Mouse (Mus musculus) small intestine, adult 2 months (tissue): Measurements from ENCODE around the gene Mical3. TPM values are rescaled to one million over a fixed set of nuclear protein-coding genes. Genes with fewer than 3 reads are reported as not detected.
A peak's percentile ranks its signal among the peaks of the same experiment; 100 is the strongest.

Source experiments
- H3K27ac ChIP-seq: fragments of 200-500 bp; 2 replicates; pipeline ENCODE4 v1.5.1; 2012; ENCODE audit warnings: low read depth, low read length, control low read depth, inconsistent platforms; ENCODE audit not compliant: insufficient read depth
- H3K27me3 ChIP-seq: fragments of 200-500 bp; 2 replicates; pipeline ENCODE4 v1.6.1; 2012; ENCODE audit warnings: mild to moderate bottlenecking, moderate library complexity, low read length, inconsistent platforms; ENCODE audit not compliant: control insufficient read depth, insufficient read depth
- H3K36me3 ChIP-seq: fragments of 200-500 bp; 2 replicates; pipeline ENCODE4 v1.6.1; 2012; ENCODE audit warnings: mild to moderate bottlenecking, low read length, control low read depth, inconsistent platforms; ENCODE audit not compliant: control insufficient read depth, insufficient read depth
- H3K4me1 ChIP-seq: fragments of 200-500 bp; 2 replicates; pipeline ENCODE4 v1.6.1; 2012; ENCODE audit warnings: low read length, inconsistent platforms, mixed read lengths; ENCODE audit not compliant: control insufficient read depth, insufficient read depth, insufficient read length
- H3K4me3 ChIP-seq: fragments of 200-500 bp; 2 replicates; pipeline ENCODE4 v1.5.1; 2012; ENCODE audit warnings: low read depth, mild to moderate bottlenecking, control low read depth, inconsistent platforms, low read length, moderate library complexity
- CTCF ChIP-seq: fragments of 200-500 bp; IDR thresholded peaks from 2 replicates; pipeline ENCODE4 v1.5.1; 2012; ENCODE audit warnings: low read depth, mild to moderate bottlenecking, control low read depth, inconsistent platforms, low read length, moderate library complexity, mixed read lengths; ENCODE audit not compliant: insufficient replicate concordance, insufficient read length; ENCODE audit errors: extremely low read depth
- POLR2A ChIP-seq: fragments of 200-500 bp; IDR thresholded peaks from 2 replicates; pipeline ENCODE4 v1.6.1; 2012; ENCODE audit warnings: low read depth, mild to moderate bottlenecking, control low read depth, inconsistent platforms, low read length, moderate library complexity
- WGBS: fragments of 180-500 bp; shearing (Covaris S2); methylation state at CpG from one replicate; pipeline ENCODE4 v1.1.7; 2018; 5-methylcytosine and 5-hydroxymethylcytosine counted together
- polyA plus RNA-seq: library from polyadenylated mRNA; depleted of rRNA; stranded (reverse); fragments of >200 nt; gene quantifications from 2 replicates; pipeline ENCODE4 v1.2.3, GENCODE M21; 2012

The Mical3 gene
- polyA plus RNA-seq, 1 experiment, result 8.9 TPM

- H3K27me3 ChIP-seq, result no peaks in the 10 kb centered on the region
- no peak for TF ChIP-seq CTCF
- TF ChIP-seq POLR2A, result no peak
Observed at GRCm38 (mm10) chr6:121069156-121069555, 61.6 kb downstream of the Mical3 start.

GRCm38 (mm10) chr6:121068087-121068464 lies 62.7 kb downstream of the Mical3 start:
- Histone ChIP-seq H3K4me1 (peaks cover 21% of the 10 kb centered on the region), H3K27ac (no peak overlapping the region), H3K4me3 (no peak overlapping the region), H3K27me3 (no peaks in the 10 kb centered on the region), H3K36me3 (no peaks in the 10 kb centered on the region)
- TF ChIP-seq POLR2A, result no peak
- 77% methylated on average over 7 of the region's 7 CpGs for WGBS

More at GRCm38 (mm10) chr6:121069156-121069555, 61.6 kb downstream of the Mical3 start:
- 82% methylated on average over 8 of the region's 8 CpGs for WGBS
- Histone ChIP-seq H3K27ac (no peak overlapping the region), H3K4me3 (no peak overlapping the region), H3K36me3 (no peaks in the 10 kb centered on the region), H3K4me1 (peaks cover 17% of the 10 kb centered on the region)

DNA sequence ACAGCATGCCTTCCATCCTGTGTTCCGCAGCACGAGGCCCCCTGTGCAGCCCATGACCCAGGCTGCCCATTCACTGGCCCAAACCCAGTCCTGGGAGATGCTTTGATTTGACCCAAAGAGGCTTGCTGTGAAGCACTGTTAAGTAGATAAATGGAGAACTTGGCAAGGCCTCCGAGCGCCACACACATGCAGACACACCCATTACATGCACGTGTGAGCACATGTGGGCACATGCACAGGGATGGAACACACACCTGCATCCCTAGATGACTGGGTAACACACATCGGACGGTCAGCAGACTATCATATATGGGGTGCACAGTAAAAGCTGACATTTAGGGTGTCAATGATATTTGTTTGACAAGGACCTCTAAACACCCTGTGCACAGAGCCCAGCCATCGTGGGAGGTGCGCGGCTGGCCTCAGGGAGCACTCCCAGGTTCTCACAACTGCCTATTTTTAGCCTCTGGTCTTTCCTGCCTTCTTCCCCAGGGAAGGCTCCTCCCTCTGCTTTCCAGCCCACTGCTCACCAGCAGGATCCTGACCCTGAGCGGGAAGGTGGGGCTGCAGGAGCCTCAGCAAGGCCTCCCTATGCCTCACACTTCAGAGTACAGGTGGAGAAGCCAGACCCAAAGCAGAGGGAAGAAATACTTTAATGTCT lies 63.2 kb downstream of the Mical3 start:
- 71% methylated on average over 11 of the region's 11 CpGs for WGBS
- Histone ChIP-seq H3K4me1 (peaks cover 21% of the 10 kb centered on the region), H3K4me3 (no peak overlapping the region), H3K27ac (no peak overlapping the region), H3K36me3 (no peaks in the 10 kb centered on the region), H3K27me3 (no peaks in the 10 kb centered on the region)
- TF ChIP-seq CTCF (no peak), POLR2A (no peak)

DNA sequence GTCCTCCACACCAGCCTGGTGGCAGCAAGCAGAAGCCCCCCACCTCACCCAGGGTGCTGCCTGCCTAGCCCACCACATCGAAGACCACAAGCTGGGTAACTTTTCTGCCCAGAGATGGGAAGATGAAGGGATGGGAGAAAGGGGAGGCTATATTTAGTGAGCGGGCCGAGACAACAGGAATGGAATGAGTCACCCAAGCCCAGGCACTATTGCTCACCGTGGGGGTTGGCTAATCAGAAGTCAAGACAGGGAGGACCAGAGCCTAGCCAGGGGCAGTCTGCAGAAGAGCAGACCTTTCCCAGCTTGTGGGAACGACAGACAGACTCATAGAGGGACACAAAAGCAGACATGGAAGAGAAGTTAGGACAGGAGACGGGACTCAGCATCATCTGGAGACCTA lies 64.0 kb downstream of the Mical3 start:
- Histone ChIP-seq H3K36me3 (no peaks in the 10 kb centered on the region), H3K27me3 (no peaks in the 10 kb centered on the region), H3K4me1 (peaks cover 21% of the 10 kb centered on the region), H3K4me3 (no peak overlapping the region), H3K27ac (no peak overlapping the region)
- TF ChIP-seq CTCF, result no peak
- no peak for TF ChIP-seq POLR2A
- WGBS, result 62% methylated on average over 6 of the region's 6 CpGs

- Histone ChIP-seq H3K27me3 (no peaks in the 10 kb centered on the region), H3K36me3 (no peaks in the 10 kb centered on the region), H3K4me3 (peak overlapping the region; percentile 54), H3K4me1 (peaks cover 21% of the 10 kb centered on the region), H3K27ac (peak overlapping the region; percentile 72)
- 32% methylated on average over 17 of the region's 17 CpGs for WGBS
- no peak for TF ChIP-seq POLR2A
- no peak for TF ChIP-seq CTCF
Observed at GRCm38 (mm10) chr6:121064356-121065015, 66.3 kb downstream of the Mical3 start.

DNA sequence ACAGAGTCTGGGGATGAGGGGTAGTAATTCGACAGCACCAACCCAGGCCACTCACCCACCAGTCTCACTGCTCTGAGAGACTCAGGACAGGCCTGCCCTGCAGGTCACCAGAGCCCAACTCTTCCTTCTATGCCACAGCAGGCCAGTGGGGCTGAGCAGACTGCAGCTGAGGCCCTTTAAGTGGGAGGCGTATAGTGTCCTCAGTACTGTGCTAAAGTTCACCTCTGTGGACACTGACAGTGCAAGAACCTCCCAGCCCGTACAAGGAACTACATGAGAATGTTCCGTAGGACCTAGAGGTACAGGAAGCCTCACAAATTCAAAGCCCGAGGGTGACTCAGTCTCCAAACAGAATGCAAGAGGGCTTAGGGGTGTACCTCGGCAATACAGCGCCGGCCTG lies 67.0 kb downstream of the Mical3 start:
- Histone ChIP-seq H3K36me3 (no peaks in the 10 kb centered on the region), H3K4me3 (peak overlapping the region; percentile 54), H3K27me3 (no peaks in the 10 kb centered on the region), H3K4me1 (peaks cover 24% of the 10 kb centered on the region), H3K27ac (peak overlapping the region; percentile 72)
- WGBS, result 33% methylated on average over 8 of the region's 8 CpGs
- TF ChIP-seq POLR2A, result no peak; the same call in 1 of the 2 replicates
- no peak for TF ChIP-seq CTCF

DNA sequence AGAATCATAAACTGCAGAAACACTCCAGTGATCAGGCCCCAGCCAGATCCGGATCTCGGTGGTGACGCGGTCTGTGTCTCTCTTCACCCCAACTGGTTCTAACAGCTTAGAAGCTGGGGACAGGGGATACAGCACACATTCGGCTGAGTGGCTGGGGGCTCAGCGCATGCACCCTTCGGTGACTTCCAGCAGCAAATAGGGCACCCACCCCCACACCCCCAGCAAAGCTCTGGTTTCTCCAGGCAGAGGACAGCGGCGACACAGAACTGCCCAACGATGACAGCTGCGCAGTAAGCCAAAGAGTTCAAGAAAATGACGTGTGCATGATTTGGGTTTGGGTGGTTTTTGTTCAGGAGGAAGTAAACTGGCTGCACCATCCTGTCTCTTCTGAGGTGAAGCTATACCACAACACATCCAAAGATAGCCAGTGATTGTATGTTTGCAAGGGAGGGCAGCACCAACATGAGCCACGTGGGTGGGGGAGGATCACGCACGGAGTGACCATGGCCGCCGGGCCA lies 67.8 kb downstream of the Mical3 start:
- 86% methylated on average over 17 of the region's 17 CpGs for whole genome bisulfite sequencing

DNA sequence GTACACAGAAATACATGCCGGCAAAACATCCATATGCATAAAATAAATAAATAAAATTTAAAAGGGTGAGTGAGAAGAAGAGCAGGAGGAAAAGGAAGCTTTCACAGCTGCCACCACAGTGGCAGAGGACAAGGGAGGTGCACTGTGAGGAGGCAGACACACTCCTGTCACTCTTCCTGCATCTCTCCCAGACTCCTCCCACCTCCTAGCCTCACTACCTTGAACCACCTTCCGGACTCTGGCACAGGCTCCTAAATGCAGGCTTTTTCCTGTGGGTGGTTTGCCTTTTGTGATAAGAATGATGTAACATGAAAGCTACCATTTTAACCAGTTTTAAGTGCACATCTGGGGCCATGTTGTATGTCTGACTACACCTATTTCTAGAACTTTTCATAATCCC lies 72.8 kb downstream of the Mical3 start:
- H3K4me1 ChIP-seq, result peaks cover 4% of the 10 kb centered on the region; the same call in 1 of the 2 replicates
- H3K27me3 ChIP-seq, result no peaks in the 10 kb centered on the region
- no peaks in the 10 kb centered on the region for H3K36me3 ChIP-seq
- TF ChIP-seq POLR2A (no peak), CTCF (no peak)
- 56% methylated on average over 2 of the region's 2 CpGs for WGBS
- H3K4me3 ChIP-seq, result no peak overlapping the region
- H3K27ac ChIP-seq, result no peak overlapping the region

More for the DNA sequence above, 67.8 kb downstream of the Mical3 start:
- H3K36me3 ChIP-seq, result no peaks in the 10 kb centered on the region
- H3K27ac ChIP-seq, result peak overlapping the region; percentile 15; the same call in 1 of the 2 replicates
- no peak for TF ChIP-seq POLR2A
- no peak for TF ChIP-seq CTCF
- H3K4me3 ChIP-seq, result peak overlapping the region; percentile 29; the same call in 1 of the 2 replicates
- no peaks in the 10 kb centered on the region for H3K27me3 ChIP-seq
- peaks cover 21% of the 10 kb centered on the region for H3K4me1 ChIP-seq
